Mouse (Mus musculus): Measurements from ENCODE around the gene Irak1bp1.

DNA sequence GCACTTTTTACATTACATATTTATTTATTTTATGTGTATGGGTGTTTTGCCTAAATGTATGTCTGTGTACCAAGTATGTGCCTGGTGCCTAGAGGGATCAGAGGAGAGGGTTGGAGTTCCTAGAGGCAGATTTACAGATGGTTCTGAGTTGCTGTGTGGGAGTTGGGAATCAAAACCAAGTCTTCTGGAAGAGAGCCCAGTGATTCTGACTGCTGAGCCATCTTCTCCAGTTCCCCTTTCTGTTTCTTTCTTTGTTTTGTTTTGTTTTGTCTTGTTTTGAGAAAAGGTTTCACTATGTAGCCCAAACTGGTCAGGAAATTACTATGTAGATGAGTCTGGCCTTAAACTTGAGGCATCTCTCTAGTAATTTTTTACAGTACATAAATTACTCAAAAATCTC, 59.3 kb downstream of the Irak1bp1 start:
- TF ChIP-seq CTCF (IDR thresholded peaks at IDR 0.05; ENCODE audit: borderline replicate concordance, insufficient read depth, low read depth, low read length), result no peak
- TF ChIP-seq POLR2A (IDR thresholded peaks at IDR 0.05; ENCODE audit: borderline replicate concordance, insufficient read depth, low read length), result no peak

Data from cerebellum, adult 2 months (tissue).